Mouse (Mus musculus): Measurements from ENCODE around the gene Clip2.

DNA sequence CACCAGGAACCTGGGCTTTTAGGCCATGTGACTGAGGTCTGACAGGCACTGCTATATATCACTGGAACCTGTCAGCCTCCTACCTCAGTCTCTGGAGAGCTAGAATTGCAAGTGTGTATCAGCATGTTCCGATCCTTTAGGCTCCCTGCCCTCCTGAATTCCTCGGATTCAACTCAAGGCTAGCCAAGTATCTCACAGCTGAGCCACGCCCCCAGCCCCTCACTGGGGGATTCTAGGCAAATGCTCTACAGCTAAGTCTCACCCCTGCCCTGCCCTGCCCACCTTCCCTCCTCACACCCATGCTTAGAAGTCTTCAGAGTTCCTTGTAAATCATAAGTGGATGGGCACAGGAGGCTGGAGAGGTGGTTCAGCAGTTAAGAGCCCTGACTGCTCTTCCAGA lies 111.1 kb downstream of the Clip2 start:
- no peak for TF ChIP-seq CTCF (IDR thresholded peaks at IDR 0.05; ENCODE audit: low read depth, low read length)
- no peak for TF ChIP-seq GATA2 (IDR thresholded peaks at IDR 0.05; ENCODE audit: borderline replicate concordance, low read depth, low read length)
- TF ChIP-seq GATA1 (IDR thresholded peaks at IDR 0.05; ENCODE audit: borderline replicate concordance, low read length) = no peak
- TF ChIP-seq POLR2AphosphoS5 (IDR thresholded peaks at IDR 0.05; ENCODE audit: insufficient replicate concordance, low read depth, low read length) = no peak

All from G1E (cell line).